Mouse (Mus musculus) stomach, embryonic 16.5 days (tissue): ENCODE results near the gene Rora. TPM values are rescaled to one million over a fixed set of nuclear protein-coding genes. Genes with fewer than 3 reads are reported as not detected.

Source experiments
- ATAC-seq: fragments of 200-750 bp; cut with Nextera tagmentation; 2 replicates; pipeline ENCODE4 v1.8.0; 2017; ENCODE audit warnings: moderate number of reproducible peaks, moderate TSS enrichment; ENCODE audit not compliant: insufficient read depth, low FRiP score
- H3K27ac ChIP-seq: fragments of 300-500 bp; sonication (generic); 2 replicates; pipeline ENCODE4 v1.5.1; 2014; ENCODE audit warnings: low read length
- H3K27me3 ChIP-seq: fragments of 300-500 bp; sonication (generic); 2 replicates; pipeline ENCODE4 v1.6.1; 2014; ENCODE audit warnings: low read length, control low read depth, mixed read lengths; ENCODE audit not compliant: control insufficient read depth, insufficient read depth
- H3K36me3 ChIP-seq: fragments of 300-500 bp; sonication (generic); 2 replicates; pipeline ENCODE4 v1.6.1; 2014; ENCODE audit warnings: low read length; ENCODE audit not compliant: control insufficient read depth, insufficient read depth
- H3K4me1 ChIP-seq: fragments of 300-500 bp; sonication (generic); 2 replicates; pipeline ENCODE4 v1.6.1; 2014; ENCODE audit warnings: low read length, control low read depth, mixed read lengths; ENCODE audit not compliant: control insufficient read depth, insufficient read depth
- H3K4me2 ChIP-seq: fragments of 300-500 bp; sonication (generic); 2 replicates; pipeline ENCODE4 v1.6.1; 2014; ENCODE audit warnings: low read depth, low read length, mixed read lengths
- H3K4me3 ChIP-seq: fragments of 300-500 bp; sonication (generic); replicated peaks from 2 replicates; pipeline ENCODE4 v1.5.1; 2014; ENCODE audit warnings: mild to moderate bottlenecking, low read length
- H3K9ac ChIP-seq: fragments of 300-500 bp; sonication (generic); 2 replicates; pipeline ENCODE4 v1.6.1; 2014; ENCODE audit warnings: low read length
- H3K9me3 ChIP-seq: fragments of 300-500 bp; sonication (generic); replicated peaks from 2 replicates; pipeline ENCODE4 v1.6.1; 2016; ENCODE audit warnings: low read length, control low read depth; ENCODE audit not compliant: control insufficient read depth
- whole genome bisulfite sequencing: fragments of 180-500 bp; shearing (Covaris S2); extraction: QIAGEN DNeasy Blood & Tissue Kit; methylation state at CpG from one replicate; pipeline ENCODE4 v1.1.7; 2014; 5-methylcytosine and 5-hydroxymethylcytosine counted together
- polyA plus RNA-seq: library from polyadenylated mRNA; unstranded; fragments of >200 nt; fragmentation: Nextera tagmentation; extraction: Ambion mirVana; gene quantifications from 2 replicates; pipeline ENCODE4 v1.2.1, GENCODE M21; 2015

The Rora gene
- polyA plus RNA-seq, 1 experiment from 2014 or later: 8.4 TPM

GRCm38 (mm10) chr9:68761672-68762071, 108.1 kb downstream of the Rora start:
- Histone ChIP-seq H3K36me3 (no peaks in the 10 kb centered on the region), H3K4me2 (no peak overlapping the region), H3K27ac (no peak overlapping the region), H3K4me3 (no peak overlapping the region), H3K9ac (no peak overlapping the region), H3K9me3 (no peaks in the 10 kb centered on the region; the same call in 1 of the 2 replicates), H3K4me1 (no peaks in the 10 kb centered on the region), H3K27me3 (no peaks in the 10 kb centered on the region)
- no peak for ATAC-seq
- 54% methylated on average over 7 of the region's 7 CpGs for whole genome bisulfite sequencing

- Histone ChIP-seq H3K9me3 (no peaks in the 10 kb centered on the region), H3K27ac (no peak overlapping the region), H3K36me3 (no peaks in the 10 kb centered on the region), H3K4me3 (no peak overlapping the region), H3K4me1 (peaks cover 12% of the 10 kb centered on the region), H3K27me3 (no peaks in the 10 kb centered on the region), H3K4me2 (no peak overlapping the region), H3K9ac (no peak overlapping the region)
- 67% methylated on average over 1 of the region's 1 CpGs for WGBS
- ATAC-seq: no peak
Measured at GRCm38 (mm10) chr9:68765595-68765994, 112.0 kb downstream of the Rora start.

- WGBS: 11% methylated on average over 1 of the region's 1 CpGs
- Histone ChIP-seq H3K4me3 (no peak overlapping the region), H3K4me1 (peaks cover 12% of the 10 kb centered on the region), H3K9ac (no peak overlapping the region), H3K27ac (no peak overlapping the region), H3K27me3 (no peaks in the 10 kb centered on the region), H3K9me3 (no peaks in the 10 kb centered on the region), H3K4me2 (no peak overlapping the region), H3K36me3 (no peaks in the 10 kb centered on the region)
- ATAC-seq: no peak
Measured at GRCm38 (mm10) chr9:68769638-68770037, 116.1 kb downstream of the Rora start.

- no peak for ATAC-seq
- Histone ChIP-seq H3K9ac (no peak overlapping the region), H3K4me2 (no peak overlapping the region), H3K27ac (no peak overlapping the region), H3K4me3 (no peak overlapping the region), H3K9me3 (no peaks in the 10 kb centered on the region), H3K27me3 (no peaks in the 10 kb centered on the region), H3K4me1 (peaks cover 12% of the 10 kb centered on the region), H3K36me3 (no peaks in the 10 kb centered on the region)
- 91% methylated on average over 3 of the region's 3 CpGs for WGBS
Measured at GRCm38 (mm10) chr9:68771383-68771782, 117.8 kb downstream of the Rora start.

GRCm38 (mm10) chr9:68773770-68774169, 120.2 kb downstream of the Rora start:
- Histone ChIP-seq H3K36me3 (no peaks in the 10 kb centered on the region), H3K4me3 (no peak overlapping the region), H3K9ac (no peak overlapping the region), H3K27ac (no peak overlapping the region), H3K4me2 (no peak overlapping the region), H3K9me3 (no peaks in the 10 kb centered on the region), H3K27me3 (no peaks in the 10 kb centered on the region), H3K4me1 (peaks cover 12% of the 10 kb centered on the region)
- ATAC-seq: no peak
- WGBS: 83% methylated on average over 3 of the region's 3 CpGs

DNA sequence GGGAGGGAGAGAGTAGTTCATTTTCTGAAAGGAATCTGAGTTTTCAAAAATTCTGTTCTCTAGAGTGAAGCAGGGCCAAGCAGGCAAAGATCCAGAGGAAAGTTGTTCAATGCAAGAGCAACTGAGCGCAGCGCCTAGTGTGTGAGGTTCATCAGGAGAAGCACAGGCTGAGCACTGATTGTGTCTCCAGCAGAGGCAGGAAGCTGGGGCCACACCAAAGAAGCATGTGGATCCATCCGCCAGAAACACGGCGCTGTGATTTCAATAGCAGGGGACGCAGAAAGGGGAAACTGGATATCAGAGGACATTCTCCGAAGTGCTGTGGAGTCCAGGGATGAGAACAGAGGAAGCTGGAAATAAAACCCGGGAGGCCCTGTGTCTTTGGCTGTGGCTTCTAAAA, 128.4 kb downstream of the Rora start:
- ATAC-seq: no peak
- H3K36me3 ChIP-seq: no peaks in the 10 kb centered on the region
- 67% methylated on average over 8 of the region's 8 CpGs for WGBS
- no peak overlapping the region for H3K4me3 ChIP-seq
- H3K27ac ChIP-seq: no peak overlapping the region
- H3K9me3 ChIP-seq: no peaks in the 10 kb centered on the region
- no peaks in the 10 kb centered on the region for H3K27me3 ChIP-seq
- no peak overlapping the region for H3K4me2 ChIP-seq
- peaks cover 4% of the 10 kb centered on the region; the same call in 1 of the 2 replicates for H3K4me1 ChIP-seq
- H3K9ac ChIP-seq: no peak overlapping the region

GRCm38 (mm10) chr9:68782604-68783003, 129.0 kb downstream of the Rora start:
- no peak for ATAC-seq
- Histone ChIP-seq H3K9me3 (no peaks in the 10 kb centered on the region), H3K4me2 (no peak overlapping the region), H3K36me3 (no peaks in the 10 kb centered on the region), H3K27ac (no peak overlapping the region), H3K9ac (no peak overlapping the region), H3K4me3 (no peak overlapping the region), H3K27me3 (no peaks in the 10 kb centered on the region), H3K4me1 (peaks cover 4% of the 10 kb centered on the region; the same call in 1 of the 2 replicates)
- WGBS: 64% methylated on average over 5 of the region's 5 CpGs

- ATAC-seq: no peak
- Histone ChIP-seq H3K9ac (no peak overlapping the region), H3K4me2 (no peak overlapping the region), H3K4me3 (no peak overlapping the region), H3K4me1 (peaks cover 4% of the 10 kb centered on the region; the same call in 1 of the 2 replicates), H3K9me3 (no peaks in the 10 kb centered on the region), H3K27ac (no peak overlapping the region), H3K27me3 (no peaks in the 10 kb centered on the region), H3K36me3 (no peaks in the 10 kb centered on the region)
- WGBS: 68% methylated on average over 5 of the region's 5 CpGs
Measured at GRCm38 (mm10) chr9:68783246-68783645, 129.7 kb downstream of the Rora start.

DNA sequence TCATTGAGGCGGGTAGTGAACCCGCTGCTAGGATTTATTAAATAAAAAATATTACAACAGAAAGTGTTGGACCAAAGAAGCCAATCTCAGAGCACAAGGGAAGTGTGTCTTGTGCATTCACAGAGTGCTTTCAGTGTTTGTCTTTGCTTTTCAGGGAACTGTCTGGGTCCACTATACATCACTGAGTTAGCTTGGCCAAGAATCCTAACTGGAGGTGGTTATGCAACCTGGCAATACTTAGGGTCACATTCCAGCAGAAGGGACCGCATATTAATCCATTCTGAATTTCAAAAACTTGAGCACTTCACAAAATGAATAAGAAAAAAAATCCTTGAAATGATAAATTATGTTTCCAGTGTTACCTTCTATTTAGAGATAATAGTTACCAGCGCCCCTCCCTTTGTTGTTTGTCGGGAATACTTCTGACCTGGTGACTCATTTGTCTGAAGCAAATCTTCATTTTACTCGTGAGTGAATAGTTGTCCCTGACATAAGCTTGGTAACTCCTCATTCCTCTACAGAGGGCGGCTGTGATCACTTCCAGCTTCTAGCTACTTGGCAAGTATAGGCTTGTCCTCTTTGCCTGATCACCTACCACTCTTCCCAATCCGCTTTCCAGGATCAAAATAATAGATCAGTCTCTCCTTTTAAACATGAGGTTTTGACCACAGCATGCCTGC, 133.2 kb downstream of the Rora start:
- no peak overlapping the region for H3K4me2 ChIP-seq
- no peak overlapping the region for H3K9ac ChIP-seq
- 70% methylated on average over 8 of the region's 8 CpGs for WGBS
- H3K4me1 ChIP-seq: peaks cover 4% of the 10 kb centered on the region; the same call in 1 of the 2 replicates
- H3K4me3 ChIP-seq: no peak overlapping the region
- H3K27ac ChIP-seq: no peak overlapping the region
- no peaks in the 10 kb centered on the region for H3K9me3 ChIP-seq
- no peaks in the 10 kb centered on the region for H3K27me3 ChIP-seq
- H3K36me3 ChIP-seq: no peaks in the 10 kb centered on the region
- no peak for ATAC-seq
